Mouse (Mus musculus) yolk sac, embryonic 10.5 days (tissue): ENCODE results near the gene Hoxa7.

Experiments
- DNase-seq: peaks from one replicate; pipeline ENCODE4 v3.0.0-alpha.2; 2017; ENCODE audit warnings: low spot score

Gene Hoxa7

GRCm38 (mm10) chr6:52200073-52200750 is 21.4 kb downstream of the Hoxa7 start:
- no peak for DNase-seq

GRCm38 (mm10) chr6:52197271-52197670 is 24.4 kb downstream of the Hoxa7 start:
- no peak for DNase-seq

- no peak for DNase-seq
Observed at GRCm38 (mm10) chr6:52196811-52197210, 24.8 kb downstream of the Hoxa7 start.

GRCm38 (mm10) chr6:52194690-52195089 is 27.0 kb downstream of the Hoxa7 start:
- no peak for DNase-seq

GRCm38 (mm10) chr6:52191860-52192550 is 29.6 kb downstream of the Hoxa7 start:
- DNase-seq, result peak; percentile 79

- no peak for DNase-seq
Observed at GRCm38 (mm10) chr6:52190906-52191810, 30.5 kb downstream of the Hoxa7 start, which contains the start of gene Hoxa4. Hoxa4 (minus strand) TSS chr6:52191753.

- DNase-seq, result no peak
Observed at GRCm38 (mm10) chr6:52190410-52190809, 31.2 kb downstream of the Hoxa7 start.

GRCm38 (mm10) chr6:52189909-52190308 is 31.7 kb downstream of the Hoxa7 start:
- no peak for DNase-seq

GRCm38 (mm10) chr6:52189172-52189591 is 32.5 kb downstream of the Hoxa7 start:
- DNase-seq, result no peak

GRCm38 (mm10) chr6:52186500-52186899 is 35.2 kb downstream of the Hoxa7 start:
- no peak for DNase-seq

- no peak for DNase-seq
Observed at GRCm38 (mm10) chr6:52185834-52186233, 35.8 kb downstream of the Hoxa7 start.

GRCm38 (mm10) chr6:52185222-52185621 is 36.4 kb downstream of the Hoxa7 start:
- no peak for DNase-seq

GRCm38 (mm10) chr6:52184668-52185067 is 37.0 kb downstream of the Hoxa7 start:
- DNase-seq, result no peak

- peak; percentile 75 for DNase-seq
Observed at GRCm38 (mm10) chr6:52183311-52184080, 38.2 kb downstream of the Hoxa7 start.

- no peak for DNase-seq
Observed at GRCm38 (mm10) chr6:52182793-52183192, 38.9 kb downstream of the Hoxa7 start.

- no peak for DNase-seq
Observed at GRCm38 (mm10) chr6:52182030-52182429, 39.6 kb downstream of the Hoxa7 start.

- DNase-seq, result no peak
Observed at GRCm38 (mm10) chr6:52180726-52181125, 40.9 kb downstream of the Hoxa7 start.

GRCm38 (mm10) chr6:52180213-52180710 is 41.4 kb downstream of the Hoxa7 start:
- no peak for DNase-seq

GRCm38 (mm10) chr6:52179690-52180089 is 42.0 kb downstream of the Hoxa7 start:
- DNase-seq, result no peak

GRCm38 (mm10) chr6:52178918-52179665 is 42.6 kb downstream of the Hoxa7 start:
- DNase-seq, result no peak

- no peak for DNase-seq
Observed at GRCm38 (mm10) chr6:52177806-52178205, 43.8 kb downstream of the Hoxa7 start.
